Mouse (Mus musculus) midbrain, embryonic 14.5 days (tissue): ENCODE measurements at regions not wholly inside any gene's neighbourhood (a gene's known extent, or its start where the extent isn't known, plus 50 kb on each side); places are given as distances from the start of the nearest gene placed in this dataset.

Experiments
- ATAC-seq: fragments of 200-750 bp; cut with Nextera tagmentation; 2 replicates; pipeline ENCODE4 v1.8.0; 2017; ENCODE audit warnings: moderate number of reproducible peaks, moderate library complexity; ENCODE audit not compliant: low FRiP score, low TSS enrichment
- DNase-seq: peaks from one replicate; pipeline ENCODE4 v3.0.0-alpha.2; 2015
- H3K27ac ChIP-seq: fragments of 300-500 bp; sonication (generic); replicated peaks from 2 replicates; pipeline ENCODE4 v1.5.1; 2014; ENCODE audit warnings: mild to moderate bottlenecking, low read depth, low read length, moderate library complexity
- H3K27me3 ChIP-seq: fragments of 300-500 bp; sonication (generic); 2 replicates; pipeline ENCODE4 v1.6.1; 2014; ENCODE audit warnings: low read length, control low read depth, mixed read lengths; ENCODE audit not compliant: control insufficient read depth, insufficient read depth
- H3K36me3 ChIP-seq: fragments of 300-500 bp; sonication (generic); 2 replicates; pipeline ENCODE4 v1.6.1; 2014; ENCODE audit warnings: low read length, control low read depth; ENCODE audit not compliant: control insufficient read depth, insufficient read depth
- H3K4me1 ChIP-seq: fragments of 300-500 bp; sonication (generic); 2 replicates; pipeline ENCODE4 v1.6.1; 2014; ENCODE audit warnings: mild to moderate bottlenecking, antibody characterized with exemption, low read length, control low read depth; ENCODE audit not compliant: control insufficient read depth, insufficient read depth
- H3K4me2 ChIP-seq: fragments of 300-500 bp; sonication (generic); 2 replicates; pipeline ENCODE4 v1.6.1; 2014; ENCODE audit warnings: mild to moderate bottlenecking, low read length, moderate library complexity
- H3K4me3 ChIP-seq: fragments of 300-500 bp; sonication (generic); replicated peaks from 2 replicates; pipeline ENCODE4 v1.5.1; 2014; ENCODE audit warnings: low read depth, low read length
- H3K9ac ChIP-seq: fragments of 300-500 bp; sonication (generic); replicated peaks from 2 replicates; pipeline ENCODE4 v1.6.1; 2014; ENCODE audit warnings: mild to moderate bottlenecking, low read length, moderate library complexity
- H3K9me3 ChIP-seq: fragments of 300-500 bp; sonication (generic); 2 replicates; pipeline ENCODE4 v1.6.1; 2016; ENCODE audit warnings: low read length, control low read depth, mixed read lengths; ENCODE audit not compliant: control insufficient read depth
- WGBS: fragments of 180-500 bp; shearing (Covaris S2); extraction: QIAGEN DNeasy Blood & Tissue Kit; methylation state at CpG from one replicate; pipeline ENCODE4 v1.1.7; 2014; 5-methylcytosine and 5-hydroxymethylcytosine counted together

DNA sequence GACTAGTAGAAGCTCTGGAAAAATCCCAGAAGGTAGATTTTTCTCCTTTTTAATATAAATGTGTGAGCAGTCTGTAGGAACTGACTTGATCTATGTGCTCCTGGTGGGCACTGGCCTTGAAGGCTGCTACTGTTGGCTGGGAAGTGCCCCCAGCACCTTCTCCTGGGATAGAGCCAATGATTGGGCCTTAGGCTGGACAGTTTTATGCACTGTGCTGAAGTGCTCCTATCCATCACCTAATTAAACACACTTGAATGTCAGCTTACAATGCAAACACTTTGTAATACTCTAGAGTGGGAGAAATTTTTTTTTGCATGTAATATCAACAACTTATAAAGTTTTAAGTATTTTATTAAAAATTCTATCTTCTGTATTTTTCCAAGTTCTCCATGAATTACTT is 266.5 kb downstream of the Lyplal1 start:
- no peak overlapping the region for H3K9ac ChIP-seq
- ATAC-seq = no peak
- DNase-seq = no peak
- H3K4me1 ChIP-seq = no peaks in the 10 kb centered on the region
- H3K27me3 ChIP-seq = no peaks in the 10 kb centered on the region
- H3K4me2 ChIP-seq = no peak overlapping the region
- H3K36me3 ChIP-seq = no peaks in the 10 kb centered on the region
- H3K9me3 ChIP-seq = no peaks in the 10 kb centered on the region
- H3K4me3 ChIP-seq = no peak overlapping the region
- no peak overlapping the region for H3K27ac ChIP-seq

- Histone ChIP-seq H3K4me2 (no peak overlapping the region), H3K4me3 (no peak overlapping the region), H3K4me1 (no peaks in the 10 kb centered on the region), H3K36me3 (no peaks in the 10 kb centered on the region), H3K9ac (no peak overlapping the region), H3K27me3 (no peaks in the 10 kb centered on the region), H3K27ac (no peak overlapping the region), H3K9me3 (no peaks in the 10 kb centered on the region)
- WGBS = 74% methylated on average over 5 of the region's 5 CpGs
- DNase-seq (peak; percentile 8), ATAC-seq (no peak)
Measured at GRCm38 (mm10) chr1:185851262-185851893, 265.7 kb downstream of the Lyplal1 start.

DNA sequence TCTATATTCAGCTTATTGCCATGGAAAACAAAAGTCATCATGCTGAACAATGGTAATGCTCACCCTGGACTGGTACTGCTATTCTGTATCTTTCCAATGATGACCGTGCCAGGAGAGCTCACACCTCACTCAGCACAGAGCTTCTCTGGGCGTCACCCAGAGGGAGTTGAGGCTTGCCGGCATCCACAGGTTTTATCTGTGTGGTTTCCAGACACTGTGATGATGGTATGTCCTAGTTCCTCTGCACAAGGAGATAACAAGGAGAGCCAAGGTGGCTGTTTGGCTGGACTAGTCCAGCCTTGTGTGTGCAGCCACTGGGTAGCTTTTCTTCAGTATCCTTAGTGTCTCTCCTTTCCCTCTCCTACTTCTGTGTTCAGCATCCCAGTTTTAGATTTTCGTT is 255.4 kb downstream of the Lyplal1 start:
- 89% methylated on average over 4 of the region's 4 CpGs for WGBS
- no peaks in the 10 kb centered on the region for H3K9me3 ChIP-seq
- ATAC-seq = no peak
- H3K4me3 ChIP-seq = no peak overlapping the region
- H3K4me2 ChIP-seq = no peak overlapping the region
- H3K27me3 ChIP-seq = no peaks in the 10 kb centered on the region
- no peak for DNase-seq
- no peaks in the 10 kb centered on the region for H3K36me3 ChIP-seq
- H3K9ac ChIP-seq = no peak overlapping the region
- no peaks in the 10 kb centered on the region for H3K4me1 ChIP-seq
- H3K27ac ChIP-seq = no peak overlapping the region

GRCm38 (mm10) chr1:185865945-185866344 is 251.2 kb downstream of the Lyplal1 start:
- Histone ChIP-seq H3K4me1 (no peaks in the 10 kb centered on the region), H3K9me3 (no peaks in the 10 kb centered on the region), H3K4me2 (no peak overlapping the region), H3K9ac (no peak overlapping the region), H3K4me3 (no peak overlapping the region), H3K27me3 (no peaks in the 10 kb centered on the region), H3K36me3 (no peaks in the 10 kb centered on the region), H3K27ac (no peak overlapping the region)
- ATAC-seq (no peak), DNase-seq (no peak)
- 89% methylated on average over 11 of the region's 11 CpGs for WGBS

GRCm38 (mm10) chr1:185866612-185867011 is 250.5 kb downstream of the Lyplal1 start:
- H3K9ac ChIP-seq = no peak overlapping the region
- no peaks in the 10 kb centered on the region for H3K4me1 ChIP-seq
- no peaks in the 10 kb centered on the region for H3K36me3 ChIP-seq
- 91% methylated on average over 6 of the region's 6 CpGs for WGBS
- no peak overlapping the region for H3K4me3 ChIP-seq
- ATAC-seq (no peak), DNase-seq (no peak)
- H3K27ac ChIP-seq = no peak overlapping the region
- no peaks in the 10 kb centered on the region for H3K9me3 ChIP-seq
- no peaks in the 10 kb centered on the region for H3K27me3 ChIP-seq
- no peak overlapping the region for H3K4me2 ChIP-seq

GRCm38 (mm10) chr1:185867018-185867417 is 250.1 kb downstream of the Lyplal1 start:
- no peak overlapping the region for H3K27ac ChIP-seq
- H3K27me3 ChIP-seq = no peaks in the 10 kb centered on the region
- no peak for ATAC-seq
- no peak overlapping the region for H3K4me3 ChIP-seq
- H3K9ac ChIP-seq = no peak overlapping the region
- DNase-seq = no peak
- 89% methylated on average over 4 of the region's 4 CpGs for WGBS
- H3K9me3 ChIP-seq = no peaks in the 10 kb centered on the region
- H3K4me2 ChIP-seq = no peak overlapping the region
- no peaks in the 10 kb centered on the region for H3K4me1 ChIP-seq
- H3K36me3 ChIP-seq = no peaks in the 10 kb centered on the region

GRCm38 (mm10) chr1:185868721-185869120 is 248.4 kb downstream of the Lyplal1 start:
- Histone ChIP-seq H3K4me1 (no peaks in the 10 kb centered on the region), H3K27ac (no peak overlapping the region), H3K36me3 (no peaks in the 10 kb centered on the region), H3K9me3 (no peaks in the 10 kb centered on the region), H3K27me3 (no peaks in the 10 kb centered on the region), H3K9ac (no peak overlapping the region), H3K4me3 (no peak overlapping the region), H3K4me2 (no peak overlapping the region)
- DNase-seq = no peak
- 89% methylated on average over 4 of the region's 4 CpGs for WGBS
- no peak for ATAC-seq

GRCm38 (mm10) chr1:185887031-185887430 is 230.1 kb downstream of the Lyplal1 start:
- 100% methylated on average over 1 of the region's 1 CpGs for WGBS
- Histone ChIP-seq H3K9me3 (no peaks in the 10 kb centered on the region), H3K4me1 (no peaks in the 10 kb centered on the region), H3K27ac (no peak overlapping the region), H3K36me3 (no peaks in the 10 kb centered on the region), H3K9ac (no peak overlapping the region), H3K4me2 (no peak overlapping the region), H3K27me3 (no peaks in the 10 kb centered on the region), H3K4me3 (no peak overlapping the region)
- ATAC-seq (no peak), DNase-seq (no peak)

GRCm38 (mm10) chr1:185891814-185892213 is 225.3 kb downstream of the Lyplal1 start:
- H3K9me3 ChIP-seq = no peaks in the 10 kb centered on the region
- ATAC-seq = no peak

More at GRCm38 (mm10) chr1:185891814-185892213, 225.3 kb downstream of the Lyplal1 start:
- 80% methylated on average over 4 of the region's 4 CpGs for WGBS
- Histone ChIP-seq H3K4me3 (no peak overlapping the region), H3K4me1 (no peaks in the 10 kb centered on the region), H3K9ac (no peak overlapping the region), H3K27me3 (no peaks in the 10 kb centered on the region), H3K36me3 (no peaks in the 10 kb centered on the region), H3K27ac (no peak overlapping the region), H3K4me2 (no peak overlapping the region)
- DNase-seq = no peak
